Mouse (Mus musculus) gastrocnemius, postnatal 36 days (tissue): ENCODE measurements around the gene Ube2dnl1. TPM values are rescaled to one million over a fixed set of nuclear protein-coding genes. Genes with fewer than 3 reads are reported as not detected.

ENCODE experiments used
- DNase-seq, 2 experiments: peaks; one replicate each; pipeline ENCODE4 v3.0.0; 2022
- intact Hi-C: fragments of 180-260 bp; cut with DNase I; formaldehyde crosslinking; loops from one replicate; pipeline ENCODE4 v1.15.1; 2025
- long read RNA-seq, 2 experiments: library from polyadenylated mRNA; stranded (forward); transcript quantifications; one replicate each; pipeline ENCODE4 v2.0.0; 2021
- total RNA-seq, 2 experiments: library from RNA; stranded (reverse); gene quantifications; 2 replicates each; pipeline ENCODE4 v1.2.3; 2021

Gene Ube2dnl1
- not detected for total RNA-seq
- long read RNA-seq, experiment 1, result 0 reads
- long read RNA-seq, experiment 2, result 0 reads

DNA sequence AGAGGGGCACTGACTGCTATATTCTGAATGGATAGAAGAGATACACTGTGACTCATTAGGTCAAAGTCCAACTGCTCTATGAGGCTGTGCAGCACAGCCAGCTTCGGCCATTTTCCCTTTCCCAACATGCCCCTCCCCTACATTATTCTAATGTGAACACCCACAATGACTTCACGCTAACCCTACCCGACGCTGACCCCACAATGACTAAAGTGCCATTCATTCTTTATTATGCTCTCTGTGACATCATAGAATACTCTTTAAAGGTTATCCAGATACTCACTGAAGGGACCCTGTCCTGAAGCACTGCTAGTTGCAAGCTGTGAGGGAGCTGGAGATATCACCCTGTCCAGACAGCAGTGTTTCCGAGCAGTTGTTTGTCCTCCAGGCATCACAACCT, at the start of gene Ube2dnl1:
TSS of gene Ube2dnl1 (plus strand) at position 301 of the 400 bp plus-strand sequence.
- DNase-seq, result no peak
- intact Hi-C loops, result no loop called here

DNA sequence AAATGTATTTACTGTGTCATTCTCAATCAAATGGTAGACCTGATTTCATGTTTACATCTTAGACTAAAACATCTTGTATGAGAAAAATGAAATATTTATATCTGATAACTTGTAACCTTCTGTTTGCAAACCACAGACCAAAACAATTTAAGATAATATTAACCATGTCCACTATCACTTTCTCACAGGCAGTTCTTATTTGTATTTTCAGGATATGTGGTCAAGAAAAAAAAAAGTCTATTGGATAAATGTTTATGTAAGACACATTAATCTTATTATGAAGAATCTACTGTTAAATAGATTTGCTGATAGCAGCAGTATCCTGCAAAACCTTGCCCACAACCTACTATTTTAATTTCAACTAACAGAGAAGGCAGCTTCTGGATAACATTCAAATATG, 9.3 kb upstream of the Ube2dnl1 start:
- DNase-seq, result no peak
- intact Hi-C loops, result no loop called here

DNA sequence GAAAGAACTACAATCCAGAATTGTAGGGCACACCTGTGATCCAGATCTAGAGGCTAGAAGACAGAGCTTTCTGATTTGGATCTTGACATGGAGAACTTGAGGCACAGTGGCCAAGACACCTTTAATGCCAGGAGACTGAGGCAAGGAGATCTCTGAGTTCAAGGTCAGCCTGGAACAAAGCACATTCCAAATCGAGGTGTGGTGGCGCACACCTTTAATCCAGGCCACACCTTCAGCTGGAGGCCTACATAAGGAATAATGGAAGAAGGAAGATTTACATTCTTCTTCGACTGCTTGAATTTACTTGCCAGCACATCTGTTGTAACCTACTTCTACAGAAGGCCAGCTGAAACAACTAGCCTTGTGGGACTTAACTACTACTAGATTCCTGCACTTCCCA, 7.3 kb upstream of the Ube2dnl1 start:
- DNase-seq, result no peak
- intact Hi-C loops, result no loop called here

DNA sequence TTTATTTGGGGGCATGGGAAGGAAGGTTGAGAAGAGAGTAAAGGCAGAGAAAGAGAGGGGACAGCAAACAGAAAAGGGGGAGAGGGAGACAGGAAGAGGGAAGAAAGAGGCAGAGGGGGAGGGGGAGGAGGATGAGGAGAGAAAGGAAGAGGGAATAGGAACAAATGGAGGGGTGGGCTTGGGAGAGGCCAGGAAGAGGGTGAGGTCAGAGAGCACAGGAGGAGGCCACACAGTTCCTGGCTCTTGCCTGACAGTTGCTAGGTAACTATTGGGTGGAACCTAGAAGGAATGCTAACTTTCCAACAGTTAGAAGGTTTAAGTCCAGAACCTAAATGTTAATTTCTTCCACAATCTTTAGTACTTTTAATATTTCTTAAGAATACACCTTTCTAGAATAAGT, 1.4 kb upstream of the Ube2dnl1 start:
- intact Hi-C loops, result no loop called here
- DNase-seq, result no peak

DNA sequence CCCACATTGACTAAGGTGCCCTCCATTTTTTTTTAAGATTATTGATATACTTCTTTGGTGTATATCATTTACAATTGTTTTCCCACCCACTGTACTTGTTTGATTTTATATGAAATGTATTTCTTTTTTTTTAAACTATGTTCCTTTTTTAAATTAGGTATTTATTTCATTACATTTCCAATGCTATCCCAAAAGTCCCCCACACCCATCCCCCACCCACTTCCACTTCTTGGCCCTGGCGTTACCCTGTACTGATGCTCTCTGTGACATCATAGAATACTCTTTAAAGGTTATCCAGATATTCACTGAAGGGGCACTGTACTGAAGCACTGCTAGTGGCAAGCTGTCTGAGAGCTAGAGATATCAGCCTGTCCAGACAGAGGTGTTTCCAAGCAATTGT, 2.5 kb downstream of the Ube2dnl1 start, which contains the start of gene Ube2dnl2:
TSS of gene Ube2dnl2 (plus strand) at position 301 of the 400 bp plus-strand sequence.
- intact Hi-C loops, result no loop called here
- no peak for DNase-seq

DNA sequence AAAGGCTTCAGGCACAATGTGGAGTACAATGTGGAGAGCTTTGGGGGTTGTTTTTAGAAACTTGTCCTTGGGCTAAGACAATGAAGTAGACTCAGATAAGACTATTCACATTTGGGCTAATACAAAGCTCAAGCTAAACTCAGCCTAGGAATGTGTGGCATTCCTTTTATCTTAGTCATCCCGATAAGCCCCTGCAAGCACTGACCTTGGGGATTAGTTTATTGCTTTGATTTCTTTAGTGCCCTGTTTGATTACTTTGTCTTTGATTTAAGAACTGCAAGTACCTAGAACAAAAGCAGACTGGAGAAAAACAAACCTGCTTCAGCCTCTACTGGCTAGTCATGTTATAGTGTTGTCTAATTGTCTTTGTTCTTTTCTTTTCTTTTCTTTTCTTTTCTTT, 50.3 kb downstream of the Ube2dnl1 start:
- intact Hi-C loops, result no loop called here
- no peak for DNase-seq

Other genes starting within 250 kb of the Ube2dnl1 start
- not detected for gene Ube2dnl2, start 2.6 kb downstream of the Ube2dnl1 start, total RNA-seq